Mouse (Mus musculus) embryonic facial prominence, embryonic 15.5 days (tissue): Measurements from ENCODE around the gene Qsox1. TPM values are rescaled to one million over a fixed set of nuclear protein-coding genes. Genes with fewer than 3 reads are reported as not detected.

Experiments
- polyA plus RNA-seq: library from polyadenylated mRNA; unstranded; fragments of >200 nt; fragmentation: Nextera tagmentation; extraction: Ambion mirVana; gene quantifications from 2 replicates; pipeline ENCODE4 v1.2.1, GENCODE M21; 2015

The Qsox1 gene
- polyA plus RNA-seq, 1 experiment from 2014 or later, result 41.4 TPM

Other genes starting within 250 kb of the Qsox1 start
- gene Lhx4, start 61.2 kb downstream of the Qsox1 start, polyA plus RNA-seq, result 0.05 TPM in 1 of 2 replicates, not detected in the other
- gene Cep350, start 160.4 kb upstream of the Qsox1 start, polyA plus RNA-seq, result 13.0 and 13.9 TPM in 2 replicates
- 113 TPM in 2 replicates for gene Tor1aip2, start 222.5 kb upstream of the Qsox1 start, polyA plus RNA-seq
- gene Tor1aip1, start 223.6 kb upstream of the Qsox1 start, polyA plus RNA-seq, result 45.1 and 47.8 TPM in 2 replicates